Mouse (Mus musculus): ENCODE measurements at regions not wholly inside any gene's neighbourhood (a gene's known extent, or its start where the extent isn't known, plus 50 kb on each side); places are given as distances from the start of the nearest gene placed in this dataset.

DNA sequence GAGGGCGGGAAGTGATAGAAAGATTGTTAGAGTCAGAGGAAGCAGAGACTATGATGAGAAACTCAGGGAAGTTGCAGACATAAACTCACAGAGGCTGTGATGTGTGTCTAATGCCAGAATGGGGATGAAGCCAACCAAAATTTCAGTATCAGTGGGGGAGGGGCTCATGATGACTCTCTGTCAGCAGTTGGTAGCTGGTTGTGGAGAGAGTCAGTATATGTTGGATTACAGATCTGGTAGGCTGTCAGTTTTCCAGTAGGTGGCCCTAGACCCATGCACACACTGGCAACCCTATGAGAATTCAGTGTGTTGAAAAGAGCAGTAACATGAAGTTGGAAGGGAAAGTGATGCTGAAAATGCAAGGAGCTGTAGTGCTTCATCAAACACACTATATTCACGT is 257.5 kb downstream of the Ttc32 start:
- no peak for DNase-seq (ENCODE audit: low spot score)
- H3K36me3 ChIP-seq (ENCODE audit: control insufficient read depth, insufficient read depth, low read length): no peaks in the 10 kb centered on the region
- H3K9ac ChIP-seq (ENCODE audit: low read length): no peak overlapping the region
- H3K4me1 ChIP-seq (ENCODE audit: control insufficient read depth, insufficient read depth, low read length): no peaks in the 10 kb centered on the region
- no peaks in the 10 kb centered on the region for H3K27me3 ChIP-seq (ENCODE audit: control insufficient read depth, insufficient read depth, low read length)
- 94% methylated on average over 2 of the region's 2 CpGs for WGBS
- no peak for ATAC-seq (ENCODE audit: insufficient number of reproducible peaks, low FRiP score, low TSS enrichment, low read depth)
- no peak overlapping the region for H3K4me2 ChIP-seq (ENCODE audit: low read depth, severe bottlenecking)
- no peak overlapping the region for H3K27ac ChIP-seq (replicated peaks; ENCODE audit: low read depth, low read length)
- H3K4me3 ChIP-seq (ENCODE audit: low read depth, low read length): no peak overlapping the region
- no peaks in the 10 kb centered on the region for H3K9me3 ChIP-seq (ENCODE audit: control insufficient read depth, low read length)

DNA sequence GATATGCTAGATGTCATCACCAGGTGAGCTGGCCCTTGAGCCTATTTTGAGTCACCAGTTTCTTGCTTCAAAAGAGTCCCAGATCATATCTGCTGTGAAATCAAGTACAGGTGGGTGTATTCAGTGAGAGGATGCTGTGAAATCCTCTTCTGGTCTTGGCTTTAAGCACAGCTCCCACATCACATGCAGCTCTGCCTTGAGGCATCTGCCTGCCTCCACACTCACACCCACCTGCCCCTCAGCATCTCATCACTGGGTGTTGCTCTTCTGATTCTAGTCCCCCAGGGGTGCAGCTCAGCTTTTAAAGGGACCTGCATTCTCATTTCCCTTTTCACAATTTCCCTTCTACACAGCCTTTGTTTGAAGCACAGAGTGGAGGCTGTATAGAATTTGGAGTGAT is 262.9 kb downstream of the Ttc32 start:
- Histone ChIP-seq H3K27me3 (ENCODE audit: control insufficient read depth, insufficient read depth, low read length) (no peaks in the 10 kb centered on the region), H3K4me3 (ENCODE audit: low read depth, low read length) (no peak overlapping the region), H3K36me3 (ENCODE audit: control insufficient read depth, insufficient read depth, low read length) (no peaks in the 10 kb centered on the region), H3K27ac (replicated peaks; ENCODE audit: low read depth, low read length) (no peak overlapping the region), H3K4me2 (ENCODE audit: low read depth, severe bottlenecking) (no peak overlapping the region), H3K9ac (ENCODE audit: low read length) (no peak overlapping the region), H3K4me1 (ENCODE audit: control insufficient read depth, insufficient read depth, low read length) (no peaks in the 10 kb centered on the region), H3K9me3 (ENCODE audit: control insufficient read depth, low read length) (no peaks in the 10 kb centered on the region)
- ATAC-seq (ENCODE audit: insufficient number of reproducible peaks, low FRiP score, low TSS enrichment, low read depth): no peak
- no peak for DNase-seq (ENCODE audit: low spot score)

DNA sequence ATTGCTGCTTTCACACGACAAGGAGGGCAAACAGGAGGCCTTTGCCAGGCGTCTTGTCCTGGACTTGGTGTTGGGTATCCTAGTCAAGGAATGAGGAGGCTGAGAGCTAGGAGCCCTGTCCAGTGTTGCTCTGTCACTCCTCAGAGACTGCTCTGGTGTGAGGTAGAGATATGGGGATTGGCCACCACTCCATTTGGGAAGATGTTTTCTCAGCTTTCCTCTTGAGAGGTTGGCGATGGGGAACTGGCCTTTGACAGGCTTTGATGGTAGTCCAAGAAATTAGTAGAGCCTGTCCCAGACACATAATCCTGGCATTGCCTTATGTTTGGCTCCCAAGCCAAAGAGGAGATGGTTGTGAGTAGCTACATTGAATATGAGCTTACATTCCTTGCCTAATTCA is 265.4 kb downstream of the Ttc32 start:
- H3K36me3 ChIP-seq (ENCODE audit: control insufficient read depth, insufficient read depth, low read length): no peaks in the 10 kb centered on the region
- DNase-seq (ENCODE audit: low spot score) (no peak), ATAC-seq (ENCODE audit: insufficient number of reproducible peaks, low FRiP score, low TSS enrichment, low read depth) (no peak)
- no peaks in the 10 kb centered on the region for H3K27me3 ChIP-seq (ENCODE audit: control insufficient read depth, insufficient read depth, low read length)
- no peak overlapping the region for H3K4me2 ChIP-seq (ENCODE audit: low read depth, severe bottlenecking)
- H3K4me3 ChIP-seq (ENCODE audit: low read depth, low read length): no peak overlapping the region
- 87% methylated on average over 3 of the region's 3 CpGs for WGBS
- H3K9me3 ChIP-seq (ENCODE audit: control insufficient read depth, low read length): no peaks in the 10 kb centered on the region
- H3K9ac ChIP-seq (ENCODE audit: low read length): no peak overlapping the region
- no peak overlapping the region for H3K27ac ChIP-seq (replicated peaks; ENCODE audit: low read depth, low read length)
- H3K4me1 ChIP-seq (ENCODE audit: control insufficient read depth, insufficient read depth, low read length): no peaks in the 10 kb centered on the region

DNA sequence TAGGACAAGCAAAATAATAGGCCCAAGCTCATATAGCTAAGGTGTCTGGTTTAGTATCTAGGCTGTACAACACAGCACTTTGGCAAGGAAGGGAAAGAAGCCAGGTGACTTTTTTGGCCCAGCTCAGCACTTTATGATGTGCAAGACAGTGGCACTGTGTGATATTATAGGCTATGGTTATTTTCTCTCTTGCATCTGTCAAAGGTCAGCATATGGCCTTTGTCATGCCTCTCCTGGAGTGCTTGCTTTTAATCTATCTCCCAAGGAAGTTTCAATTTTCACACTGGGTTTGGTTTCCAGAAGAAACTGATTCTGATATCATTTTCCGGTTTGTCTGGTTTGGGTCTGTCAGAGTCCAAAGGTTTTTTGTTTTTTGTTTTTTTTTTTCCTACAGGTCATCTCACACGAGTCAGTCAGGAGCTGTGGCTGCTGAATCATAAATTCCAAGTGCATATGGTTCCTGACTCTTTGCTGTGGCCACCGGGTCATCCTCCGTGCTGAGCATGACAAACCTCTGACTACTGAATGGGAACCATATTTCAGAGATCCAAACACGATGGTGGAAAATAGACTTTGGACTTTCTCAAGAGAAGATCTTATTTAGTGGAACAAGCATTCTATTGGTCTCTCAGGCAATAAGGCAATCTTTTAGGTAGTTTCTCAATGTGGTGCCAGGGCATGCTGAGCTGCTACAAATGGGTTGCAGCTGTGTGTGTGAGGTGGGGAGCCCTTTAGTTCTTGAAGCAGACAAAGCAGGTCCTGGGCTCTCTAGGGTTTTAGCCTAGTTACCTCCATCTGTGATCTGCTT is 269.3 kb downstream of the Ttc32 start:
- no peak for ATAC-seq (ENCODE audit: insufficient number of reproducible peaks, low FRiP score, low TSS enrichment, low read depth)
- H3K27ac ChIP-seq (replicated peaks; ENCODE audit: low read depth, low read length): no peak overlapping the region
- WGBS: 53% methylated on average over 5 of the region's 5 CpGs

DNA sequence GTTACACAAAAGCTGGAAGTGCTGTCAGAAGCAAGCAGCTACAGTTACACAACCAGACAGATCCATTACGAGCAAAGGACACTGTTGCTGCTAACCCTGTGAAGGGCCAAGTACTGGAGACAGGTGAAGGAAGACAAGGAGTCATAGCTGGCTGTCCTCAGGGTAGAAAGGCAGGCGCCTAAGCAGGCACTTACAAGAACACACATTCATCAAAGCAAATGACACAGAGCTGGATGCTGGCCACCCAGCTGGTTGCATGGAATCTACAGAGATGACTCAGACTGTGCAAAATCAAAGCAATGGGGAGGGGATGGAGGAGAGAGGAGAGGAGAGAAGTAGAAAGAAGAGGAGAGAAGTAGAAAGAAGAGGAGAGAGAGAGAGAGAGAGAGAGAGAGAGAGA is 265.8 kb upstream of the Osr1 start:
- Histone ChIP-seq H3K27ac (replicated peaks; ENCODE audit: low read depth, low read length) (no peak overlapping the region), H3K9ac (ENCODE audit: low read length) (no peak overlapping the region), H3K36me3 (ENCODE audit: control insufficient read depth, insufficient read depth, low read length) (no peaks in the 10 kb centered on the region), H3K4me1 (ENCODE audit: control insufficient read depth, insufficient read depth, low read length) (no peaks in the 10 kb centered on the region), H3K4me3 (ENCODE audit: low read depth, low read length) (no peak overlapping the region), H3K4me2 (ENCODE audit: low read depth, severe bottlenecking) (no peak overlapping the region), H3K27me3 (ENCODE audit: control insufficient read depth, insufficient read depth, low read length) (no peaks in the 10 kb centered on the region), H3K9me3 (ENCODE audit: control insufficient read depth, low read length) (no peaks in the 10 kb centered on the region)
- ATAC-seq (ENCODE audit: insufficient number of reproducible peaks, low FRiP score, low TSS enrichment, low read depth) (no peak), DNase-seq (ENCODE audit: low spot score) (no peak)
- 74% methylated on average over 2 of the region's 2 CpGs for WGBS

More for the DNA sequence above, 269.3 kb downstream of the Ttc32 start:
- Histone ChIP-seq H3K4me3 (ENCODE audit: low read depth, low read length) (no peak overlapping the region), H3K9me3 (ENCODE audit: control insufficient read depth, low read length) (no peaks in the 10 kb centered on the region), H3K4me2 (ENCODE audit: low read depth, severe bottlenecking) (no peak overlapping the region), H3K36me3 (ENCODE audit: control insufficient read depth, insufficient read depth, low read length) (no peaks in the 10 kb centered on the region), H3K4me1 (ENCODE audit: control insufficient read depth, insufficient read depth, low read length) (no peaks in the 10 kb centered on the region), H3K9ac (ENCODE audit: low read length) (no peak overlapping the region), H3K27me3 (ENCODE audit: control insufficient read depth, insufficient read depth, low read length) (no peaks in the 10 kb centered on the region)
- no peak for DNase-seq (ENCODE audit: low spot score)

DNA sequence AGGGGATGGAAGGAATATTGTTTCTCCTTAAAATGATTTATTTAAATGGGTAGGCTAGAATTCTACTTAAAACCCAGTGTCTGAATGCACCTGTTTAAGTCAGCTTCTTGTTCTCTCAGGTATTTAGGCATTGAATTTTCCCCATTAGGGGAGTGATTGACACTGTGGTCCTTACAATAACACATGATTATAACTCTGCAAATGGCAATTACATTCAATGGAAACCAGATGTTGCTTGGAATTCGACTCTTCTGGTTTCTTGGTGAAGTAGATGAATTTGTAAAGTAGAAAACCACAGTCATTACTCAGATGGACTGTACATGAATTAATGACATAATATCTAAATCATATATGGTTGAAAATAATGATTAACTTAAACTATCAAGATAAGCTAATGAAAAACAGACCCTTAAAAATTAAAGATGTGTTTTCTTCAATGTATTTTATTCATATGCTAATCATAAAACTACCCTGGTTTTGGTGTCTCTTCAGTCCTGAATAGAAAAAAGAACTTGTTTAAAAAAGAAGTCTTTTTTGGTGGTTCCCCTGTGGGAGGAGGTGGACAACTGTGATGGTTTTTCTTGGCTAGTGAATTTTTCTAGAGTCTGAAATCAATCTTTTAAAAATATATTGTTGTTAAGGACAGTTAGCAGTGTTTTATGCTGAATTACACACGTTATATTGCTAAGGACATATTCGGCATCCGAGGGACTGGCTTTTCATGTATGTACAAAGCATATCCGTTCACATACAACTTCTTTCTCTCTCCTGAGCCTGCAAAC is 231.8 kb upstream of the Osr1 start:
- Histone ChIP-seq H3K36me3 (ENCODE audit: control insufficient read depth, insufficient read depth, low read length) (no peaks in the 10 kb centered on the region), H3K4me1 (ENCODE audit: control insufficient read depth, insufficient read depth, low read length) (peaks cover 29% of the 10 kb centered on the region), H3K9me3 (ENCODE audit: control insufficient read depth, low read length) (no peaks in the 10 kb centered on the region), H3K4me3 (ENCODE audit: low read depth, low read length) (no peak overlapping the region), H3K27me3 (ENCODE audit: control insufficient read depth, insufficient read depth, low read length) (no peaks in the 10 kb centered on the region), H3K4me2 (ENCODE audit: low read depth, severe bottlenecking) (no peak overlapping the region), H3K27ac (replicated peaks; ENCODE audit: low read depth, low read length) (peak overlapping the region; percentile 81), H3K9ac (ENCODE audit: low read length) (no peak overlapping the region)
- 55% methylated on average over 5 of the region's 5 CpGs for WGBS
- DNase-seq (ENCODE audit: low spot score): no peak
- ATAC-seq (ENCODE audit: insufficient number of reproducible peaks, low FRiP score, low TSS enrichment, low read depth): peak; percentile 49; the same call in 1 of the 2 replicates

DNA sequence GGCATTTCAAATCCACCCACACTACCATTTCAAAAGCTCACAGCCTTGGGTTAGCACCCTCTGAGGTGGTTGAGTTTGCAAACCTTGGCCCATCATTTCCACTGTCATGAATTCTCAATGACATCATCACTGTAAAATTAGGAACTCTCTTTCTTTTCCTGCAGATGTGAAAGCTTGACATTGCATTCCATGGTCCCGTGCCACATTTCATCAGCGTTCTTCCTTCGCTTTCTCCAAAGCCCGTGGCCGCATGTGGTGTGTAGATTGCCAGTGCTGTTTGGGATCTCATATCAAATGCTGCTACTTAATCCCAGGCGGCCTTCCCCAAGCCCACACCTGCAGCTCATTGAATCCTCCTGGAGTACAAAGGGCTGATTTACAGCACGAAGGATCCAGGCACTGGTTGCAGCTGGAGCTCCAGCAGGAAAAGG is 231.1 kb upstream of the Osr1 start:
- Histone ChIP-seq H3K9me3 (ENCODE audit: control insufficient read depth, low read length) (no peaks in the 10 kb centered on the region), H3K27ac (replicated peaks; ENCODE audit: low read depth, low read length) (peak overlapping the region; percentile 81), H3K27me3 (ENCODE audit: control insufficient read depth, insufficient read depth, low read length) (no peaks in the 10 kb centered on the region), H3K36me3 (ENCODE audit: control insufficient read depth, insufficient read depth, low read length) (no peaks in the 10 kb centered on the region), H3K9ac (ENCODE audit: low read length) (no peak overlapping the region), H3K4me3 (ENCODE audit: low read depth, low read length) (no peak overlapping the region), H3K4me2 (ENCODE audit: low read depth, severe bottlenecking) (peak overlapping the region; percentile 27; the same call in 1 of the 2 replicates), H3K4me1 (ENCODE audit: control insufficient read depth, insufficient read depth, low read length) (peaks cover 29% of the 10 kb centered on the region)
- DNase-seq (ENCODE audit: low spot score): peak; percentile 82
- ATAC-seq (ENCODE audit: insufficient number of reproducible peaks, low FRiP score, low TSS enrichment, low read depth): peak; percentile 77
- 4% methylated on average over 7 of the region's 7 CpGs for WGBS

DNA sequence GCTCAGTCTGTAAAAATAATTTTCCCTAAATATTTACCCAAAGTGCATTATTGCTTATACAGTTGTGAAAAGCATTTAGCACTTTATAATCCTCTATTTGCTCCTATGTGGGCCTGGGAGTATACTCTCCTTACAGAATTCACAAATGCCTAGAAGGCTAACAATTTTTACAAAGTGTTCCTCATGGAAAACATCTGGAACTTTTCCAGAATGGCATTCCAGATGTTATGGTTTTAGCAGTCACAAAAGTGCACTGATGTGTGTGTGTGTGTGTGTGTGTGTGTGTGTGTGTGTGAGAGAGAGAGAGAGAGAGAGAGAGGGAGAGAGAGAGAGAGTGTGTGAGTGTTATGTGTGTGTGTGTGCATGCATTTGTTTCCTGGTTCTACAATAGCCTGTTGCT is 229.1 kb upstream of the Osr1 start:
- H3K4me3 ChIP-seq (ENCODE audit: low read depth, low read length): no peak overlapping the region
- no peaks in the 10 kb centered on the region for H3K27me3 ChIP-seq (ENCODE audit: control insufficient read depth, insufficient read depth, low read length)
- H3K27ac ChIP-seq (replicated peaks; ENCODE audit: low read depth, low read length): peak overlapping the region; percentile 68; the same call in 1 of the 2 replicates
- H3K36me3 ChIP-seq (ENCODE audit: control insufficient read depth, insufficient read depth, low read length): no peaks in the 10 kb centered on the region
- peaks cover 29% of the 10 kb centered on the region for H3K4me1 ChIP-seq (ENCODE audit: control insufficient read depth, insufficient read depth, low read length)
- DNase-seq (ENCODE audit: low spot score): no peak
- H3K9me3 ChIP-seq (ENCODE audit: control insufficient read depth, low read length): no peaks in the 10 kb centered on the region
- H3K4me2 ChIP-seq (ENCODE audit: low read depth, severe bottlenecking): no peak overlapping the region
- no peak overlapping the region for H3K9ac ChIP-seq (ENCODE audit: low read length)
- no peak; the same call in 1 of the 2 replicates for ATAC-seq (ENCODE audit: insufficient number of reproducible peaks, low FRiP score, low TSS enrichment, low read depth)
